Mouse (Mus musculus): ENCODE results near the gene Btg3.

The Btg3 gene

GRCm38 (mm10) chr16:78346662-78347327 lies 30.2 kb downstream of the Btg3 start:
- DNase-seq (ENCODE audit: low spot score), result no peak

- DNase-seq (ENCODE audit: low spot score), result no peak
Measured at GRCm38 (mm10) chr16:78343792-78344191, 33.2 kb downstream of the Btg3 start.

DNA sequence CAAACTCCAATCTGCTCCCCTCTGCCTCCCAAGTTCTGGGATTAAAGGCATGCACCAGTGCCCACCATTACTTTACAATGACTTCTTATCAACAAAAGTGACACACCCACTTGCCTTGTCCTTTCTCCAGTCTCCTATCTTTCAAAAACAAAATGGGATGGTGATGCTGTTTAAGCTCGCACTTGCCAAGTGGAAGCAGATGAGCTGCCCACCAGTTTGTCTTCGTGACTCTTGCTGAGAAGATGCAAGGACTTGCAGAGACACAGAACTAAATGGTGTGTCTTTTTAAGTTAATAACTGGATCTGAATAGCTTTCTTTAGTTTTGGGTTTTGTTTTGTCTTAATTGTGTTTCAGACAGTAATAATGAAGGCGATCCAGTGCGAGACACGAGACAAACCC lies 34.2 kb downstream of the Btg3 start:
- DNase-seq (ENCODE audit: low spot score), result no peak

GRCm38 (mm10) chr16:78341356-78341755 lies 35.6 kb downstream of the Btg3 start:
- no peak for DNase-seq (ENCODE audit: low spot score)

DNA sequence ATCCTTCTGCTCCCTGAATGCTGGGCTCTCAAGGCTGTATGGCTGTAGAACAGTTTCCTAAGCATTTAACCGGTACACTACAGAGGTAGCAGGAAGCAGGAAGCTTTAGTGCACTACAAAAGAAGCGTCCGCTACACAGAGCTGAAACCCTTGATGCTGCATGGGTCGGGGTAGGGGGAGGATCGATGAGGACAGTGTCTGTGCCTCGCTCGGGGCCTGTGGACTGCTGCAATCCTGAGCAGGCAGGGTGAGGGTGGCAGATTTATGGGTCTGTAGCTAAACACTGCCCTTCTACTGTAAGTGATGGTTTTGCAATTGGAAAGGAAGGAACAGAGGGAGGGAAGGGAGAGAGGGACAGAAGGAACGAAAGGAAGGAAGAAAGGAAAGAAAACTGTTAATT lies 39.8 kb downstream of the Btg3 start:
- no peak for DNase-seq (ENCODE audit: low spot score)

DNA sequence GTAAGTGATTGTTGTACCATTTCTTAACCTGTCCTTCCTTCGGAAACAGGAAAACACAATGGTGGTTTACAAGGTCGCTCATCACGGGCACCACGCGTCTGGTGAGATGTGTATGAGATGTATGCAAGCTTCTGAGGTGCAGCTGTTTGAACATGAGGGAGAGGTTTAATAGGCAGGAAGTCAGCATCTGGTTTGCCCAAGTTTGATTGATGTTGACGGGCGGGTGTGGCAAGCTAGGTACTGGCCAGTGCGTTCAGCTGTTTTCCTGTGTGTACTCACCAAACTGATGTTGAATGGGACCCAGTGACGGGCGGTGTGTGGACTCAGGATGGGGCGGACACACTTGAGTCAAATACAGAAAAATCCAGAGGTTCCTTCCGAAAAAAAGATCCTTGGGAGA lies 49.0 kb downstream of the Btg3 start:
- no peak for DNase-seq (ENCODE audit: low spot score)

DNA sequence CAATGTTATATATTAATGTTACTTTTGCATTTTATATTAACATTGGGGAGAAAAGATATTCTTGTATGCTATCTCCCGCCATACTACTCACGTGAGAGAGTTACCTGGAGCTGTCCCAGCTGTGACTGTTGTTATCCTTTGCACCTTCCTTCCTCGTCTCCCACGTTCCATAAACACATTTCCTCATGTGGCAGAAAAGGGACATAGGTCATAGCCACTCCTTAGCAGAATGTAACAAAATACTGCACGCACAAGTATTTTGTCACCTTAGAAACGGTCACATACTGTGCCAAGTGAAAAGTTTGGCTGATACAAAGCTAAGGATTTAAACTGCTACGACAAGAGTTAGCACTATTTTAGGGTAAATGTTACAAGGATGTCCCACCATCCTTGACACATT lies 49.4 kb downstream of the Btg3 start:
- DNase-seq (ENCODE audit: low spot score), result no peak

DNA sequence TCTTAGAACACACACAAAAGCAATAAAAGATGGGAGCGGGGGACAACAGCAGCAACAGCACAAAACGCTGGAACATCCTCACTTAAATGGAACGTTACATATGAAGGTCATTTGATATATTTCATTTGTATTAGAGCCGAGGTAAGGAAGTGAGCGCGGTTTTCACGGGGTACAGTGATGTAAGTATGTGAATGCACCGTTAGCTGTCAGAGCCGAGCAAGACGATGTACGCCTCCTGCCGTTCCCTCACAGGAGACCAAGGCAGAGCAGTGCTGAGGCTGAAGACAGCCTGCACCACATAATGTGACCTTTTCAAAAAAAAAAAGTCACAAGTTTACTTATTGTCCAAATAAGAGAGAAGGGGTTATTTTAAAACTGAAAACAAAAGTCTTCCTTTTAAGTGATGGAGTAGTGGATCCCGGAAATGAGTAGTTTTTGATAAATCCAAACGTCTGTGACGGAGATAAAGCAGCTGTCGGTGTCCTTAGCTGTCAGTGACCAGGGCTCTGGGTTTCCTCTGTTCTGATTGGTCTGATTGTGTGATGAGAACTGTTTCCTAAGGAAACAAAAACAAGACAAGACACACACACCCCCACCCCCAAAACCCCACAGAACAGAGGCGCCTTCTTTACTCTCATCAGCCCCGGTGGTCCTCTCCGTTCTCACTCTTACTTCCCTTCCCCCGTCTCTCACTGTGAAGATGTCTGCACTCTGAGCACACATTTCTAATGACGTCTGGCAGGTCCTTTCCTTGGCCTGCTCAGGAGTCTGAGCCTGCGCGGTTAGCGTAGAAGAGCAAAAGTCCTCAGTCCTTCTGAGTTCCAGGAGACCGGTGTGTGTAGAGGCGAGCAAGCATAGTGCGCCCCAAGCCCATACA lies 50.8 kb downstream of the Btg3 start:
- DNase-seq (ENCODE audit: low spot score), result no peak

DNA sequence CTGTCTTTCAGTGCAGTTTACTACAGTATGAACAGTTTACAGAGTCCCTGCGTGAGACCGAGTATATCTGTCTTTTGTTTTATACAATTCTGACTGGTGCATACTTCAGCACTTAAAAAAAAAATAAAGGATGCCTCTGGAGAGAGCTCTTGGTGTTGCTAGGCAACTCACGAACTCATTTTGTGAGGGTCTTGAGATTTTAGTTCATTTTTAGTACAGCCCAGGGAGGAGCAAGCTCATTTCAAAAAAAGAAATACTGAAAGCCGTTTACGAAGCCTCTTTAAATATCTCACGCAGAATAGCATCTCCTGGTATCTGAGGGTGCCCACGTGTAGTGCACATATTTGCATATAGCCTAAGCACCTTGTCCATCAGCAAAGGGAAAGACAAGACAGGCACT lies 54.9 kb downstream of the Btg3 start:
- no peak for DNase-seq (ENCODE audit: low spot score)

DNA sequence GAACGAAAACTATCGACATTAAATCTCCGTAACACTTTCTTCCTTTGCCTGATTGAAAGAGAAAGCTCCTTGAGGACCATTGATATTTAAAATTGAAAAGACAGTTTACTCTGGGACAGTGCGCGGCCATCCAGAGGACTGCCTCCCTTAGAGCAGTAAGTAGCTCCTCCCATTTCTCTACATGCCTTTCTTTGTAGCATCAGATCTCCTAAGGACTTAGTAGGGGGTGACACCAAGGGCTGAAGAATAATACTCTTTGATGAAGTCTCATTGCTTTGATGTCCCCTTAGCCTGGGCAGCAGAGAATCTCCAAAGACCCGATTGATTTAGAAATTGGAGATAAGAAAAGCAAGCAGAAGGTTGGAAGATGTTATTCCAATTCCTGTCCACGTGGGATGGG lies 55.4 kb downstream of the Btg3 start:
- DNase-seq (ENCODE audit: low spot score), result no peak

DNA sequence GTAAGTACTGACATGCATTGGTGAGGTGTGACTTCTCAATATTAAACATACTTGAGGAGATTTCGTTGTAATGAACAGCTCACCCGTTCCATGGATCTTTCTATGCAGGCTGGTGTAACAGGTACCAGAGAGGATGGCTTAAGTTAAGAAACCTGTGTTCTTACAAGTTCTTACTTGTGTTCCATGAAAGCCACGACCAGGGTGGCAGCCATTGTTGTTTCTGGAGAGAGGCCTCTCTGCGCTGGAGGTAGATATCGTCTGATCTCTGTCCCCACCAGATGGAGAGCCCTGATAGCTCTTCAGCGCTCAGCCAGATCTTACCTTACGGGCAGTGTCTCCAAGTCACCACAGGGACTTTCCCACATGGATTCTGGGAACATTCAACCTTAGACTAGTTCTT lies 57.3 kb downstream of the Btg3 start:
- DNase-seq (ENCODE audit: low spot score), result no peak

DNA sequence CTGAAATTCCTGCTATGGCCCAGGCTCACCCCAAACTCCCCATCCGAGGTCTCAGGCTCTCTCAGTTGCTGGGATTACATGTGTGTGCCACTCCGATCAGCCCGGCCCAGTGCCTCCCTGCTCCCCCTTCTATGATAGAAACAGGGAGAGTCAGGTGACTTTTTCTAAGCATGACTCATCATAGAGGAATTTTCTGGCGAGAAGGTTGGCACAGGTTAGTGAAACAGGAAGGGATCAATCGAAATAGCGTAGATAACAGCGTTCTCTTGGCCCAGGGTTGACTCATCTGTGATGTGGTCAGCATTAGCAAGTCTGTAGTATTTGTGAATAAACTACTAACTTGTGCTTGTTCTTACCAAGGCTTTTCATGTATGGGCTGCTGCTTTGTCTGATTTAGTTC lies 59.0 kb downstream of the Btg3 start:
- no peak for DNase-seq (ENCODE audit: low spot score)

- no peak for DNase-seq (ENCODE audit: low spot score)
Measured at GRCm38 (mm10) chr16:78316849-78317248, 60.1 kb downstream of the Btg3 start.

DNA sequence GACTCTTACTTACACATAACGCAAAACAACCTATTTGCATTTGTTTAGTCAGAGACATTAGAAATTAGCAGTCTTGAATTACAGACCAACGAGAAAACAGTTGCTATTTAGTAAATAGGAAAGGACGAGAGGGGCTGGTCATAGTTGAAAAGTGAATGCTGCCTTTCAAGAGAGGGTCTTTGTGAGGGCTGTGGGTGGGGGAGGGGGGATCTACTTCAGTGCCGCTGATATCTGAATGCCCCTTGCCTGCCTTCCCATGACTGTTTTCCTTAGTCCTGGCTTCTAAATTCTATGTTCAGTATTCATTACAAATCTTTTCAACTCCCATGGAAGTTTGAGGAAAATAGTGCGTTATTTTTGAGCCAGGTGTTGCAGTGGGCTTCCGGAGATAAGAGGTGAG lies 63.0 kb downstream of the Btg3 start:
- no peak for DNase-seq (ENCODE audit: low spot score)

- no peak for DNase-seq (ENCODE audit: low spot score)
Measured at GRCm38 (mm10) chr16:78313135-78313887, 63.7 kb downstream of the Btg3 start.

- DNase-seq (ENCODE audit: low spot score), result no peak
Measured at GRCm38 (mm10) chr16:78309258-78309657, 67.7 kb downstream of the Btg3 start.

DNA sequence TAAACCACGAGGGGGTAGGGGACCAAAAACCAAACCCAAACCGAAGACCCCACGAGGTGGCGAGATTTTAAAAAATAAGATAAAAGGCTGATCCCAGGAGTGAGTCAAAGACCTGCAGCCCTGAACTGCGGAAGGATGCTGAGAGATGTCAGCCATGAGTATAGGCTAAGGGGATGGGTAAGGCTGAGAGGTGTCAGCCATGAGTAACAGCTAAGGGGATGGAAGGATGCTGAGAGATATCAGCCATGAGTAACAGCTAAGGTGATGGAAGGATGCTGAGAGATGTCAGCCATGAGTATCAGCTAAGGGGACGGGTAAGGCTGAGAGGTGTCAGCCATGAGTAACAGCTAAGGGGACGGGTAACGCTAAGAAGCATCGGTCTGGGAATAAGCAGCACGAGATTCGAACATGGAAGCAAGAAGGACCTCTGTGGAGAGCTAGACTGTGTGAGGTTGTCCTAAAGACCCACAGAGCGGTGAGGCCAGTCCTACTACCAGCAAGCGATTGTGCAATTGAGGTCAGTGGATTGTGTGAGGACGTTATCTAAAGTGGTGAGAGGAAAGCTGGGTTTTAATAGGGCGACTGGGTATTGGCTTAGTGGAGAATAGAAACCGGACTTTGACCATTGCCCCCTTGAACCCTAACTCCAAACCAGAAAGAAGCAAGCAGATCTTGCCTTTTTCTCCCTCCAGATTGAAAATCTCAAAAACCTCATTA lies 69.4 kb downstream of the Btg3 start:
- no peak for DNase-seq (ENCODE audit: low spot score)

GRCm38 (mm10) chr16:78306606-78307005 lies 70.4 kb downstream of the Btg3 start:
- no peak for DNase-seq (ENCODE audit: low spot score)

GRCm38 (mm10) chr16:78305606-78306100 lies 71.3 kb downstream of the Btg3 start:
- no peak for DNase-seq (ENCODE audit: low spot score)

GRCm38 (mm10) chr16:78302678-78303050 lies 74.3 kb downstream of the Btg3 start:
- DNase-seq (ENCODE audit: low spot score), result no peak

GRCm38 (mm10) chr16:78301831-78302677 lies 74.9 kb downstream of the Btg3 start:
- DNase-seq (ENCODE audit: low spot score), result no peak
